8 mouse cellular contexts compared by ENCODE assay signal in genomic region chr7:17026710-17027587, GRCm38 (mm10). TPM values are rescaled to one million over a fixed set of nuclear protein-coding genes. Genes with fewer than 3 reads are reported as not detected.
DNase-seq lines count a peak whose midpoint lies in the region; ATAC-seq and TF ChIP-seq lines count a peak whose summit lies in the region.

No protein-coding gene starts in this region.

- H3K9ac ChIP-seq in forebrain, postnatal 0 days, result peak overlapping the region; percentile 83
- H3K9ac ChIP-seq in midbrain, embryonic 13.5 days (replicated peaks), result peak overlapping the region; percentile 79

- peak; percentile 68 for TF ChIP-seq CTCF in forebrain, postnatal 0 days (IDR thresholded peaks at IDR 0.05; ENCODE audit: low read depth)

- 9% methylated on average over 24 of the region's 24 CpGs for WGBS in forebrain, postnatal 0 days
- 9% methylated on average over 24 of the region's 24 CpGs for WGBS in midbrain, embryonic 13.5 days

- H3K4me1 ChIP-seq in forebrain, postnatal 0 days (ENCODE audit: insufficient read depth), result peaks cover 11% of the 10 kb centered on the region; the same call in 1 of the 2 replicates
- H3K4me1 ChIP-seq in midbrain, embryonic 13.5 days (replicated peaks), result peaks cover 33% of the 10 kb centered on the region

- ATAC-seq in CD4-positive, CD25-positive, alpha-beta regulatory T cell, adult 4 months, result peak; percentile 68
- ATAC-seq in forebrain, postnatal 0 days, result peak; percentile 73
- ATAC-seq in midbrain, embryonic 13.5 days, result peak; percentile 10; the same call in 1 of the 2 replicates

- H3K27me3 ChIP-seq in forebrain, postnatal 0 days (ENCODE audit: insufficient read depth, low read length), result no peaks in the 10 kb centered on the region
- H3K27me3 ChIP-seq in midbrain, embryonic 13.5 days, result no peaks in the 10 kb centered on the region

- peak overlapping the region; percentile 80 for H3K4me3 ChIP-seq in forebrain, postnatal 0 days (ENCODE audit: low read depth, low read length)
- H3K4me3 ChIP-seq in midbrain, embryonic 13.5 days (replicated peaks), result peak overlapping the region; percentile 87

- peak overlapping the region; percentile 62 for H3K4me2 ChIP-seq in forebrain, postnatal 0 days (ENCODE audit: low read depth)
- H3K4me2 ChIP-seq in midbrain, embryonic 13.5 days (replicated peaks), result peak overlapping the region; percentile 82

- peak overlapping the region; percentile 51; the same call in 1 of the 2 replicates for H3K27ac ChIP-seq in forebrain, postnatal 0 days (ENCODE audit: low read depth, low read length)
- peak overlapping the region; percentile 59 for H3K27ac ChIP-seq in midbrain, embryonic 13.5 days

- H3K9me3 ChIP-seq in forebrain, postnatal 0 days (ENCODE audit: low read length), result no peaks in the 10 kb centered on the region
- H3K9me3 ChIP-seq in midbrain, embryonic 13.5 days, result no peaks in the 10 kb centered on the region

- intact Hi-C loops in heart, postnatal 10 days (cut with DNase I), result no loop called here
- intact Hi-C loops in left cerebral cortex, postnatal 4 days (cut with DNase I), result no loop called here

- DNase-seq in heart, adult 8-10 months (ENCODE audit: low spot score), result peak; percentile 33
- DNase-seq in heart, postnatal 10 days, result no peak
- peak; percentile 71 for DNase-seq in c-Kit-positive CD71-positive TER-119-positive erythroid progenitor cells, embryonic 14.5 days (ENCODE audit: low spot score)
- peak; percentile 62 for DNase-seq in forebrain, postnatal 0 days
- DNase-seq in left cerebral cortex, postnatal 4 days, result peak; percentile 74
- no peak for DNase-seq in urinary bladder, postnatal 10 days (ENCODE audit: low spot score)

- H3K36me3 ChIP-seq in forebrain, postnatal 0 days (ENCODE audit: insufficient read depth), result peaks cover 22% of the 10 kb centered on the region
- H3K36me3 ChIP-seq in midbrain, embryonic 13.5 days, result peaks cover 30% of the 10 kb centered on the region

RNA-seq across cellular contexts. Expression of gene Ppp5c, which starts 0.8 kb away (rescaled TPM):
- total RNA-seq in heart, adult 8-10 months (2022), result 100 to 1,000 TPM in 2 of 4 experiments, 10 to 100 TPM in 2; 95.4 to 106 (median 99.0) TPM
- 100 to 1,000 TPM; 104 to 105 TPM for total RNA-seq in heart, postnatal 10 days (2021)
- 10 to 100 TPM; 56.6 to 76.0 TPM for polyA plus RNA-seq in CD4-positive, CD25-positive, alpha-beta regulatory T cell, adult 4 months (2017; shearing (Covaris generic))
- 56.6 and 65.7 TPM in 2 replicates for total RNA-seq in forebrain, postnatal 0 days (2014; rRNA removed)
- polyA plus RNA-seq in forebrain, postnatal 0 days (2015; fragmentation: Nextera tagmentation; extraction: Ambion mirVana), result 129 and 137 TPM in 2 replicates
- total RNA-seq in left cerebral cortex, postnatal 4 days (2021), result 100 to 1,000 TPM; 110 to 120 TPM
- polyA plus RNA-seq in midbrain, embryonic 13.5 days (2015; fragmentation: Nextera tagmentation; extraction: Ambion mirVana), result 108 and 110 TPM in 2 replicates

RNA-seq across cellular contexts. Expression of gene Ccdc8, which starts 34.4 kb away (rescaled TPM):
- 1 to 10 TPM; 3.2 to 5.1 (median 4.5) TPM for total RNA-seq in heart, adult 8-10 months (2022)
- total RNA-seq in heart, postnatal 10 days (2021), result 10 to 100 TPM; 15.6 to 18.0 TPM
- under 1 TPM in 1 of 2 experiments, not detected in 1; 0.20 TPM for polyA plus RNA-seq in CD4-positive, CD25-positive, alpha-beta regulatory T cell, adult 4 months (2017; shearing (Covaris generic))
- total RNA-seq in forebrain, postnatal 0 days (2014; rRNA removed), result 4.0 and 5.2 TPM in 2 replicates
- 1.5 and 2.0 TPM in 2 replicates for polyA plus RNA-seq in forebrain, postnatal 0 days (2015; fragmentation: Nextera tagmentation; extraction: Ambion mirVana)
- 1 to 10 TPM; 3.3 to 4.3 TPM for total RNA-seq in left cerebral cortex, postnatal 4 days (2021)
- 5.6 and 5.9 TPM in 2 replicates for polyA plus RNA-seq in midbrain, embryonic 13.5 days (2015; fragmentation: Nextera tagmentation; extraction: Ambion mirVana)

RNA-seq across cellular contexts. Expression of gene Hif3a, which starts 35.3 kb away (rescaled TPM):
- total RNA-seq in heart, adult 8-10 months (2022), result 1 to 10 TPM in 2 of 4 experiments, under 1 TPM in 2; 0.80 to 3.1 (median 1.6) TPM
- 1 to 10 TPM; 1.5 to 7.1 TPM for total RNA-seq in heart, postnatal 10 days (2021)
- under 1 TPM; 0.60 to 0.91 TPM for polyA plus RNA-seq in CD4-positive, CD25-positive, alpha-beta regulatory T cell, adult 4 months (2017; shearing (Covaris generic))
- total RNA-seq in forebrain, postnatal 0 days (2014; rRNA removed), result 7.2 and 12.2 TPM in 2 replicates
- polyA plus RNA-seq in forebrain, postnatal 0 days (2015; fragmentation: Nextera tagmentation; extraction: Ambion mirVana), result 1.1 and 2.0 TPM in 2 replicates
- total RNA-seq in left cerebral cortex, postnatal 4 days (2021), result 1 to 10 TPM; 6.7 to 7.9 TPM
- polyA plus RNA-seq in midbrain, embryonic 13.5 days (2015; fragmentation: Nextera tagmentation; extraction: Ambion mirVana), result 2.0 and 2.4 TPM in 2 replicates

RNA-seq across cellular contexts. Expression of gene Gm42372, which starts 44.1 kb away (rescaled TPM):
- not detected for total RNA-seq in heart, adult 8-10 months (2022)
- under 1 TPM in 1 of 2 experiments, not detected in 1; 0.10 TPM for total RNA-seq in heart, postnatal 10 days (2021)
- 1 to 10 TPM; 4.8 to 4.9 TPM for polyA plus RNA-seq in CD4-positive, CD25-positive, alpha-beta regulatory T cell, adult 4 months (2017; shearing (Covaris generic))
- 34.9 and 40.0 TPM in 2 replicates for total RNA-seq in forebrain, postnatal 0 days (2014; rRNA removed)
- 4.0 and 5.9 TPM in 2 replicates for polyA plus RNA-seq in forebrain, postnatal 0 days (2015; fragmentation: Nextera tagmentation; extraction: Ambion mirVana)
- total RNA-seq in left cerebral cortex, postnatal 4 days (2021), result 10 to 100 TPM; 38.0 to 41.8 TPM
- 3.4 and 4.3 TPM in 2 replicates for polyA plus RNA-seq in midbrain, embryonic 13.5 days (2015; fragmentation: Nextera tagmentation; extraction: Ambion mirVana)

RNA-seq across cellular contexts. Expression of gene Psg16, which starts 46.9 kb away (rescaled TPM):
- under 1 TPM in 3 of 4 experiments, not detected in 1; 0.09 to 0.22 (median 0.14) TPM for total RNA-seq in heart, adult 8-10 months (2022)
- total RNA-seq in heart, postnatal 10 days (2021), result under 1 TPM in 1 of 2 experiments, not detected in 1; 0.10 TPM
- polyA plus RNA-seq in CD4-positive, CD25-positive, alpha-beta regulatory T cell, adult 4 months (2017; shearing (Covaris generic)), result 1 to 10 TPM in 1 of 2 experiments, under 1 TPM in 1; 0.13 to 1.4 TPM
- 2.3 and 5.1 TPM in 2 replicates for total RNA-seq in forebrain, postnatal 0 days (2014; rRNA removed)
- 3.3 and 5.7 TPM in 2 replicates for polyA plus RNA-seq in forebrain, postnatal 0 days (2015; fragmentation: Nextera tagmentation; extraction: Ambion mirVana)
- total RNA-seq in left cerebral cortex, postnatal 4 days (2021), result 1 to 10 TPM; 5.2 to 6.8 TPM
- 1.2 and 1.5 TPM in 2 replicates for polyA plus RNA-seq in midbrain, embryonic 13.5 days (2015; fragmentation: Nextera tagmentation; extraction: Ambion mirVana)

Comparison
In these comparisons a context has a peak if more than half of its experiments do, and no peak if none do; other contexts are left out.
1. DNase-seq: peak in heart, adult 8-10 months (single experiment), c-Kit-positive CD71-positive TER-119-positive erythroid progenitor cells, embryonic 14.5 days (single experiment), forebrain, postnatal 0 days (single experiment) and left cerebral cortex, postnatal 4 days (single experiment); none in heart, postnatal 10 days (0 of 2) and urinary bladder, postnatal 10 days (single experiment).
2. ATAC-seq: peak in every context shown above with its lines; median percentile 73 in forebrain, postnatal 0 days; 68 in CD4-positive, CD25-positive, alpha-beta regulatory T cell, adult 4 months; 10 in midbrain, embryonic 13.5 days.